16 mouse cellular contexts compared by ENCODE assay signal in genomic region chr13:57147623-57148022, GRCm38 (mm10).
"Had no signal": no experiment of that assay in that cellular context is flagged by ENCODE, and none has a peak within 500 bp of the region (broad histone marks: within the 10 kb centered on the region; RNA-seq: fewer than 3 reads in every experiment).

No protein-coding gene starts in this region.

- ATAC-seq: liver, postnatal 0 days; midbrain, embryonic 13.5 days; midbrain, embryonic 15.5 days had no signal

- H3K27me3 ChIP-seq: liver, embryonic 13.5 days; liver, embryonic 15.5 days; lung, embryonic 15.5 days; megakaryocyte, embryonic 14.5 days; midbrain, embryonic 13.5 days; midbrain, embryonic 15.5 days; neural tube, embryonic 12.5 days; stomach, embryonic 15.5 days had no signal

- H3K9ac ChIP-seq: liver, embryonic 13.5 days; liver, embryonic 15.5 days; liver, postnatal 0 days; lung, embryonic 15.5 days; midbrain, embryonic 13.5 days; midbrain, embryonic 15.5 days; neural tube, embryonic 12.5 days; stomach, embryonic 15.5 days had no signal

- H3K4me2 ChIP-seq: liver, embryonic 11.5 days; liver, embryonic 13.5 days; liver, embryonic 15.5 days; lung, embryonic 15.5 days; midbrain, embryonic 11.5 days; midbrain, embryonic 13.5 days; midbrain, embryonic 15.5 days; neural tube, embryonic 12.5 days; stomach, embryonic 15.5 days had no signal

- H3K4me1 ChIP-seq: liver, embryonic 13.5 days; liver, embryonic 15.5 days; megakaryocyte, embryonic 14.5 days; neural tube, embryonic 12.5 days had no signal

- H3K36me3 ChIP-seq: liver, embryonic 13.5 days; liver, embryonic 15.5 days; lung, embryonic 15.5 days; midbrain, embryonic 13.5 days; midbrain, embryonic 15.5 days; neural tube, embryonic 12.5 days; stomach, embryonic 15.5 days had no signal

- H3K4me3 ChIP-seq: liver, embryonic 13.5 days; liver, embryonic 15.5 days; lung, embryonic 15.5 days; megakaryocyte, embryonic 14.5 days; midbrain, embryonic 13.5 days; midbrain, embryonic 15.5 days; neural tube, embryonic 12.5 days; stomach, embryonic 15.5 days had no signal

- H3K9me3 ChIP-seq: liver, embryonic 13.5 days; liver, embryonic 15.5 days; lung, embryonic 15.5 days; midbrain, embryonic 13.5 days; midbrain, embryonic 15.5 days; neural tube, embryonic 12.5 days; stomach, embryonic 15.5 days had no signal

- H3K27ac ChIP-seq: liver, embryonic 13.5 days; liver, embryonic 15.5 days; lung, embryonic 15.5 days; macrophage; midbrain, embryonic 13.5 days; midbrain, embryonic 15.5 days; neural tube, embryonic 12.5 days; stomach, embryonic 15.5 days had no signal

- DNase-seq: liver, embryonic 13.5 days; liver, postnatal 0 days; right cerebral cortex, postnatal 14 days; thymus, adult 2 months; thymus, postnatal 25 days; thymus, postnatal 4 days had no signal
